Mouse (Mus musculus) liver, adult 10 weeks (tissue): Measurements from ENCODE around the gene Cd52. TPM values are rescaled to one million over a fixed set of nuclear protein-coding genes. Genes with fewer than 3 reads are reported as not detected.

Source experiments
- polyA plus RNA-seq: library from polyadenylated mRNA; stranded (reverse); fragments of 350-450 nt; fragmentation: Illumina TruSeq; extraction: RNeasy Lipid Tissue Mini Kit (QIAGEN cat#74804); gene quantifications from one replicate; pipeline ENCODE4 v1.2.3, GENCODE M21; 2014; ENCODE audit warnings: low read depth, low replicate concordance

Cd52 gene
- polyA plus RNA-seq = 9.6 TPM

DNA sequence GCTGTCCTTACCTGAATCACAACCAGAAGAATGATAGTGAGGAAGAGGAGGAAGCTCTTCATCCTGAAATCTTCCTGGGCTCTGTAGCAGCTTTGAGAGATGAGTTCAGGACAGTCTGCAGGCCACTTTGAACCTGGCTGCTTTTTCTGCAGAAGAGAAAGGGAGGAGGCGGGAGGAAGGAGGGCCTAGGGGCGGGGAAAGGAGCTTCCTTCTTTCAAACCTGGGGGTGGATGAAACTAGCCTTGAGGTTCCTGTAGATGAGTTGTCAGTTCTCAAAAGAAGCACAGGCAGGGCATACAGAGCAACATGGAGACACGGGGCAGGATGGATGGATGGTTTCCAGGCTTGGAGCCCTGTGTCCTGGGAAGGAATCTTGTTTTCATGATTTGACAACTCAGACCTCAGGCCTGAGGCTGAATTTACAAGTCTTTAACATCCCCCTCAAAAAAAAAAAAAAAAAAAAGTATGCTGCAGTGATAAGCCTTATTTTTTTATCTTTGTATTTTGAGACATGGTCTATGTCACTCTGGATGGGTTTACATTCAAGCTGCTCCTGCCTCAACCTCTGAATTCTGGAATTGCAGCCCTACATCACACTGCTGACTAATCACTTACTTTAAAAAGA, at the start of gene Cd52:
Cd52 (minus strand) TSS at position 160 of the 625 bp plus-strand sequence.

DNA sequence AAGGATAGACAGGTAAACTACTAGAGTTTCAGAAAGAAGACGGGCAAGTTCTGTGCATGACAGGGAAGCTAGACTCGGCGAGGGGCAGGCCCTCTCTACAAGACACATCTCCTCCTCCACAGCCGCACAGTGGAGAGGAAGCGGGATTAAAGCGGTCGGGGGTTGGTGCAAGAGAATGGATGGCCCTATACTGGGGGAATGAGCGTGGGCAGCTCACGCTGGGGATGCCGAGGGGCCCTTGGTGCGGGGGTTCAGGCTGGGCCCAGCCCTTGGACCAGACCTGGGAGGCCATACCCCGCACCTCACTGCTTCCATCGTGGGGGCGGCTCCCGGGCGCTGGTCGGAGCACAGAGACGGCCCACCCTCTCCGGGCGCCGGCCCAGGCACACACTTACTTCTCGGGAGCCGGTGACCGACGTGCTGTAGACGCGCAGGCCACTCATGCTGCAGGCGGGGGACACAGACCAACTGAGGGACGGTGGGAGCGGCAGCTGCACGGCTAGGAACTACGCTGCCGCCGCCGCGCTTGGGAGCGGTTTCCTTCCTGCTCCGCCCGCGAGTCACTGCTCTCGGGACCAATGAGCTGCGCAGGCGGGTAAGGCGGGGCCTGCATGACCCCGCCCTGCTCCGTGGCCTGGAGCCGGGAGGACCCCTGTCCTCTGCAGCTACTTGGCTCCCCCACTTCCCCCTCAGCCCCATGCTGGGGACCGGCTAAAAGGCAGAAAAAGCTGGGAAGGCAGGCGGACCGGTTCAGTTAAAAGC, 33.5 kb upstream of the Cd52 start, which contains the start of gene Sh3bgrl3:
Sh3bgrl3 (minus strand) TSS at position 569 of the 762 bp plus-strand sequence.

DNA sequence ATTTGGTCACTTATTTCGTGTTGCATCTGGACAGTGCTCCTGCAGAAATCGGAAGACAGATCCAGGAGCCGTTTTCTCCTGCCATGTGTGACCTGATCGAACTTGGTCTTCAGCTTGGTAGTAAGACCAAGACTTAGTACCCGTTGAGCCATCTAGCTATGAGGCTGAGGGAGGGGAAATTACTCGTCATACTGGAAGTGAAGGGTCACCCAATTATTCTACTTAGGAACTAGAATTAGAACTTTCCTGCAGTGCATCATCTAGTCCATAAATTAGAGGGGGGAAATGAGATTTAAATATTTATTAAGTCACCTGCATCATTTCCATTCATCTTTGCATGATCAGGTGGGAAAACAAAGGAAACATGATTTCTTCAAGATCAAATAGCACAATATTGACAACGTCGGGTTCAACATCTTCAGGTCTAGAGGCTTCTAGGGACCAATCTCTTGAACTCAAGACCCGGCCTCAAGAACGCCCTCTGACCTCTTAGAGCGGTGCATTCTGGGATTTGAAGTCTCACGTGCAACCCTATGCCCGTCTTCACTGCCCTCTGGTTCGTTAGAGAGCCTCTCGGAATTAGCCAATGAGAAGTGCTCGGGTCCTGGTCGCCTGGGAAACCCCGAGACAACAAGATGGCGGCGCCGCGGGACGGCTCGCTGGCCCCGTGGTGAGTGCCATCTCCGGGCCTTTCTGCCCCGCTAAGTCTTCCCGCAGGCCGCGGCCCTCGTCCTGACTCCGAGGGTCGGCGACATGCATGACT, 7.3 kb upstream of the Cd52 start, which contains the start of gene Ubxn11:
Ubxn11 (plus strand) TSS at position 592 of the 763 bp plus-strand sequence.

DNA sequence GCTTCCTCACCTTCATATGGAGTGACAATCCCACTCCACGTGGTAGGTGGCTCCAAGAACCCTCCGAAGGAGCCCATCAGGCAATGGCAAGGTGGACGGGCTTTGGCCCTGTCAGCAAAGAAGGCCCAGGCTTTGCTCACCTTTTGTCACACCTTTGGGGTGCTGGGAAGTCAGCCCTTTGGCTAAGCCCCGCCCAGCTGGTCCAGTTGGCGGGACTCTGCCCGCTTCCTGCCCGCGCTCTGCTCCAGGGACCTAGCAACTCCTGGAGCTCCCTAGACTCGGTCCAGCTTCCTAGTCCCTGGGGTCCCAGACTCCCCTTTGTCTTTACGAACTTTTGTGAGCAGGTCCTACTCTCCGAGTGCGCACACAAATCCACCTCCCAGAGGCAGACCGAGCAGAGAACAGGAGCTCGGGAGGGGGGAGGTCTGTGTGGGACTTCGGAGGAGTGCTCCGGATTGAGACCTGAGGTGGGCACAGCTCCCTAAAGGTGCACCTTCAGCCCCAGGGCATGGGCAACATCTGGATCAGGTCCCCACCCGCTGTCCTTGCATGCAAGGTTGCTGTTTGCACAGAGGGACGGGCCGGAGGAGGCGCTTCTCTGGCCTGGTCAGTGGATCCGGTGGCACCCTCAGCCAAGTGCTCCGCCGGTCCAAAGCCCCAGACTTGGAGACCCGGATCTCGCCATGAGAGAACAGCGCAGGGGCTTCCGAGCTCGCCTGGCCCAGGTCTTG, 34.6 kb downstream of the Cd52 start, which contains the start of gene Crybg2:
Crybg2 (plus strand) TSS at position 681 of the 731 bp plus-strand sequence.

DNA sequence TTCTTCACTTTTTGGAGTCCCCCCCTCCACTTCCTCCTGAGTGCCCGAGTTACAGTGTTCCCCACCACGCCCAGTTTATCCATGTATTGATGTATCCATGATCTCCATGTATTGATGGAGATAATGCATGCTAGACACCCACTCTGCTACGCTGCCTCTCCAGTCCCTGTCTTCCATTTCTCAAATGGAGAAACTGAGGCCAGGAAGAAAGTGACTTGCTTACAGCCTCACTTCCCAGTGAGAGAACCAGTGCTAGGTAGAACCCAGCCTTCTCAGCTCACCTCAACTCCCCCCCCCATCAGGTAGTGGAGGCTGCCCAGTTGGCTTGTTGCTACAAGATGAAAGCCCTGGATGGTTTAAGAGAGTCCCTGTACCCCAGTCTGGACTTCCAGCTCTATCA, 41.3 kb downstream of the Cd52 start, which contains the start of gene Zfp683:
Zfp683 (plus strand) TSS at position 301 of the 400 bp plus-strand sequence.

Other genes starting within 250 kb of the Cd52 start
- gene Rps6ka1, start 207.3 kb downstream of the Cd52 start, polyA plus RNA-seq = 0.29 TPM
- 74.2 TPM for gene Hmgn2, start 126.4 kb downstream of the Cd52 start, polyA plus RNA-seq
- gene Dhdds, start 94.2 kb downstream of the Cd52 start, polyA plus RNA-seq = 10.2 TPM
- not detected for gene Lin28a, start 76.2 kb downstream of the Cd52 start, polyA plus RNA-seq
- not detected for gene Zfp683, start 41.2 kb downstream of the Cd52 start, polyA plus RNA-seq
- 0.29 TPM for gene Crybg2, start 34.3 kb downstream of the Cd52 start, polyA plus RNA-seq
- gene Ubxn11, start 7.5 kb upstream of the Cd52 start, polyA plus RNA-seq = not detected
- 1.2 TPM for gene Sh3bgrl3, start 33.7 kb upstream of the Cd52 start, polyA plus RNA-seq
- 20.6 TPM for gene Cep85, start 92.0 kb upstream of the Cd52 start, polyA plus RNA-seq
- gene Gm7534, start 107.9 kb upstream of the Cd52 start, polyA plus RNA-seq = not detected
- not detected for gene Catsper4, start 132.3 kb upstream of the Cd52 start, polyA plus RNA-seq
- not detected for gene Cnksr1, start 143.3 kb upstream of the Cd52 start, polyA plus RNA-seq
- gene E130218I03Rik, start 148.6 kb upstream of the Cd52 start, polyA plus RNA-seq = not detected
- gene Zfp593, start 150.5 kb upstream of the Cd52 start, polyA plus RNA-seq = 0.32 TPM
- gene Gm30191, start 151.9 kb upstream of the Cd52 start, polyA plus RNA-seq = not detected
- gene Grrp1, start 159.0 kb upstream of the Cd52 start, polyA plus RNA-seq = not detected
- gene Pdik1l, start 192.8 kb upstream of the Cd52 start, polyA plus RNA-seq = 8.1 TPM
- gene Trim63, start 220.0 kb upstream of the Cd52 start, polyA plus RNA-seq = not detected
- gene Slc30a2, start 248.1 kb upstream of the Cd52 start, polyA plus RNA-seq = not detected